Mouse (Mus musculus) bone marrow macrophage, adult 2 months (primary cell): ENCODE results near the gene Rhot1.

Experiments used
- CTCF ChIP-seq: IDR thresholded peaks from 2 replicates; pipeline ENCODE4 v1.5.1; 2012; ENCODE audit warnings: low read depth, mild to moderate bottlenecking, low read length, moderate library complexity
- POLR2A ChIP-seq: IDR thresholded peaks from 2 replicates; pipeline ENCODE4 v1.6.1; 2012; ENCODE audit warnings: mild to moderate bottlenecking, low read depth, low read length, borderline replicate concordance

DNA sequence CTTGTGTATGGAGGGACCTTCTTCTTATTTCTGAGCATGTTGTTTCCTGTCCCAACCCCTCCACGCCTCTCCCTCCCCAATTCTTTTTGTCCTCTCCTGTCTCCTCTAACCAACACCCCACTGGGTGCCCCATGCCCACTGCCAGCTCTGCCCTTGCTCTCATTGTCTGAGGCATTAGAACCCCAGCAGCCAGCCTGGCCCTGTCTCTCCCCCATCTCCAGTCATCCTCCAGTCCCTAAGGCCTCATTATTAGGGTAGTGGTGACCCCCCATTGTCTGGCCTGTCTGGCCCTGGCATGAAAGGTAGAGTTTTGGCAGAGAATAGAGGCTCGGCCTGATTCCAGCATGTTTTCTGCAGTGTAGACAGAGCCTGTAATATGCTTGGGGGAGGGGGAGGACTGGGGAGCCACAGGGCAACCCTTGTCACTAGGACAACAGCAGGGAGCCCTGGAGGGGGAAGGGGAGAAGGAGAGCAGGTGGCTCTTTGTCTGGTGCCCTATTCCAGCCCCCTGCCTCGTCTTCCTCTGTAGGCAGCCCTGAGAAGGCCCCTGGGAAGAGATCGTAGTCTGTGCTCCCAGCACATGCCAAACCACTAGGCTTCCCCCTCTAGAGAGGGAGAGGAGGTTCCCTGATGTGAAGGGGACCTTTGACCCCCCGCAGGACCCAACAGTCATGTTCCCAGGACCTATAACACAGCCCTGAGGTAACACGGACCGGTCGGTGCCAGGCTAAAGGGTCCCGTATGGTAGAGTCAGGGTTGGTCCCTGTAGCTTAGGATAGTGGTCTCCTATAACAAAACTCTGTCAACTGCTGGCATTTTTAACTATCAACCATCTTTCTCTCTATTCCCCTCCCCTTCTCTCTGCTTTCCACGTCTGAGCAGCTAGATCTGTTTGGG is 107.2 kb downstream of the Rhot1 start:
- TF ChIP-seq CTCF: no peak
- TF ChIP-seq POLR2A: no peak
